Mouse (Mus musculus) forebrain, embryonic 16.5 days (tissue): Measurements from ENCODE around the gene Slc4a10. TPM values are rescaled to one million over a fixed set of nuclear protein-coding genes. Genes with fewer than 3 reads are reported as not detected.

Experiments
- ATAC-seq: fragments of 200-750 bp; cut with Nextera tagmentation; 2 replicates; pipeline ENCODE4 v1.8.0; 2017; ENCODE audit warnings: mild to moderate bottlenecking, moderate library complexity
- H3K27ac ChIP-seq: fragments of 300-500 bp; sonication (generic); 2 replicates; pipeline ENCODE4 v1.5.1; 2014; ENCODE audit warnings: low read length, control low read depth
- H3K27me3 ChIP-seq: fragments of 300-500 bp; sonication (generic); replicated peaks from 2 replicates; pipeline ENCODE4 v1.6.1; 2014; ENCODE audit warnings: low read length; ENCODE audit not compliant: control insufficient read depth, insufficient read depth
- H3K36me3 ChIP-seq: fragments of 300-500 bp; sonication (generic); 2 replicates; pipeline ENCODE4 v1.6.1; 2014; ENCODE audit not compliant: control insufficient read depth, insufficient read depth
- H3K4me1 ChIP-seq: fragments of 300-500 bp; sonication (generic); replicated peaks from 2 replicates; pipeline ENCODE4 v1.6.1; 2014; ENCODE audit warnings: low read length; ENCODE audit not compliant: control insufficient read depth, insufficient read depth
- H3K4me2 ChIP-seq: fragments of 300-500 bp; sonication (generic); 2 replicates; pipeline ENCODE4 v1.6.1; 2014; ENCODE audit warnings: mild to moderate bottlenecking, low read length, control low read depth
- H3K4me3 ChIP-seq: fragments of 300-500 bp; sonication (generic); replicated peaks from 2 replicates; pipeline ENCODE4 v1.5.1; 2014; ENCODE audit warnings: mild to moderate bottlenecking, low read length, control low read depth
- H3K9ac ChIP-seq: fragments of 300-500 bp; sonication (generic); replicated peaks from 2 replicates; pipeline ENCODE4 v1.6.1; 2014; ENCODE audit warnings: low read depth, low read length, control low read depth
- H3K9me3 ChIP-seq: fragments of 300-500 bp; sonication (generic); 2 replicates; pipeline ENCODE4 v1.6.1; 2016; ENCODE audit warnings: low read length; ENCODE audit not compliant: control insufficient read depth
- WGBS: fragments of 180-500 bp; shearing (Covaris S2); extraction: QIAGEN DNeasy Blood & Tissue Kit; methylation state at CpG from one replicate; pipeline ENCODE4 v1.1.7; 2014; 5-methylcytosine and 5-hydroxymethylcytosine counted together
- polyA plus RNA-seq: library from polyadenylated mRNA; unstranded; fragments of >200 nt; fragmentation: Nextera tagmentation; extraction: Ambion mirVana; gene quantifications from 2 replicates; pipeline ENCODE4 v1.2.1, GENCODE M21; 2015

The Slc4a10 gene
- polyA plus RNA-seq, 1 experiment from 2014 or later: 13.8 TPM

DNA sequence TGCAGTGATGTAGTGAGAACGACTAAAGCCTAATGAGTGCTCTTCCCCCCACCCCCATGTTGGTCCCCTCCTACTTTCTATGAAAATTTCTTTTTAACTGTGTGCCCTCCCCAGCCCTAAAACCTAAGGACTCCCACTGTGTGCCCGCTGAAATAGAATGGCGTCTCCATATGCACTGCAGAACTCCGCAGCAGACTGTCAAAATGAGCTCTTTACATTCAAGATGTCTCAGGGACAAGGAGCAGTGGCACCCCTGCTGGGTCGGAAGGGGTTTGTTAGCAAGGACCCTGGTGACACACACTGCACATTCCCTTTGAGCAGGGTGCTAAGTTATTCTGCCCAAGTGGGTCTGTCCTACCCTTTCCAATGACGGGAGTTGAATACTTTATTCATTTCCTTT, 309.5 kb downstream of the Slc4a10 start:
- Histone ChIP-seq H3K9me3 (no peaks in the 10 kb centered on the region), H3K4me3 (no peak overlapping the region), H3K27me3 (no peaks in the 10 kb centered on the region), H3K4me2 (no peak overlapping the region), H3K27ac (no peak overlapping the region), H3K4me1 (peaks cover 11% of the 10 kb centered on the region), H3K36me3 (no peaks in the 10 kb centered on the region), H3K9ac (no peak overlapping the region)
- WGBS: 14% methylated on average over 6 of the region's 6 CpGs
- peak; percentile 45 for ATAC-seq

DNA sequence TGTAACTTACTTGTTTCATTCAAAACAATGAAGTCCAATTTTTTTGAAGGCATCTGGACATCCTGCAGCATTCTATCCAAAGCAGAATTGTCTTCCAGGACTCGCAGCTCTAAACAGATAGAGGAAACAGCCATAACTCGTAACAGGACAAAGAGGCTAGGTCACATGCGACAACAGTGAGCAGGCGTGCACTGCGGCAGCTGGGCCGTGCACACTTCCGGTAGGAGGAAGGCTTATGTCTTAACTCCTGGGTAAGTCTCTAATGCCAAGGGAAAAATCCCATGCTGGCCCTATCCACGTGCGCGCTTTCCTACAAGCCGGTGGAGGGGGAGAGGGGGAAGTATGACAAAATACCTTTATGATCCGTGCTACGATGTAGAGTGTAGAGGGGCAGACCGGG, 310.3 kb downstream of the Slc4a10 start:
- Histone ChIP-seq H3K9me3 (no peaks in the 10 kb centered on the region), H3K9ac (no peak overlapping the region), H3K4me2 (no peak overlapping the region), H3K27me3 (no peaks in the 10 kb centered on the region), H3K4me1 (peaks cover 15% of the 10 kb centered on the region), H3K36me3 (no peaks in the 10 kb centered on the region), H3K27ac (no peak overlapping the region), H3K4me3 (no peak overlapping the region)
- 79% methylated on average over 14 of the region's 14 CpGs for WGBS
- ATAC-seq: 0 out of 2 replicates have a peak, but pooled peaks have one; percentile 2

DNA sequence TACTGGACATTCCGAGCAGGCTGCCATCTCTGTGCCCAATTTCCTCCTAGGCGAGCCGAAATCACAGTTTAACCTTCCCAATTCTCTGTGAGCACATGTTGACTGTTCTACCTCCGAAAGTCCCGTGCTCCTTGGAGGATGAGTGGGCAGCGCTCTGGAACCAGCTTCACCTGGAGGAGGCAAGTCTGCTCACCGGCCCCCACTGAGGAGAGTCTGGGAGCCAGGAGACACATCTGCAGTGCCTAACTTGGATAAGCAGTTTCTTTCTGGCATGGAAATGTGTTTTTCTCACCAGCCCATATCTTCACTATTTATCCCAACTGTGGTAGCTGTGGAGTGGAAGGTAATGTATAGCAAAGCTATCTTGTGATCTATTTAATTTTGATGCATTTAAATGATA, 311.0 kb downstream of the Slc4a10 start:
- H3K4me3 ChIP-seq: no peak overlapping the region
- H3K9me3 ChIP-seq: no peaks in the 10 kb centered on the region
- no peaks in the 10 kb centered on the region for H3K27me3 ChIP-seq
- no peak overlapping the region for H3K9ac ChIP-seq
- no peak overlapping the region for H3K27ac ChIP-seq
- H3K4me2 ChIP-seq: no peak overlapping the region
- WGBS: 85% methylated on average over 7 of the region's 7 CpGs
- peaks cover 20% of the 10 kb centered on the region for H3K4me1 ChIP-seq
- no peaks in the 10 kb centered on the region for H3K36me3 ChIP-seq
- no peak for ATAC-seq

DNA sequence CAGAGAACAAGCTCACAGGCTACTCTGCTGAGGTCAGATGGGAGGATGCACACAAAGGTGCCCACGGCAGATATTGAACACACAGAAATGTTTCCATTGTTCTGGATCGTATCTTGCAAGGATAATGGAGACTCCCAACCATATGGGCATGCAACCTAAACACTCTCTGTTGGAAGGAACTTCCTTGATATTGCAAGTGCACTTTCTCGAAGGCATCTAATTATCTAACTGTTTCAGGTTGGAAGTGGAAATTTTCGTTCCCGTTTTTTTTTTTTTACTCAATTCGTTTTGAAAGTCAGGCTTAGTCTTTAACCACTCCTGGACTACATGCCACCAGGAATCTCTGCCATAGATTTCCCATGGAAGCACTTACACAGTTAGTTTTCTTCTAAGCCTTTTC, 314.6 kb downstream of the Slc4a10 start:
- Histone ChIP-seq H3K4me2 (no peak overlapping the region), H3K4me1 (peaks cover 17% of the 10 kb centered on the region), H3K4me3 (no peak overlapping the region), H3K9me3 (no peaks in the 10 kb centered on the region), H3K36me3 (no peaks in the 10 kb centered on the region), H3K27ac (peak overlapping the region; percentile 71), H3K9ac (no peak overlapping the region), H3K27me3 (no peaks in the 10 kb centered on the region)
- ATAC-seq: no peak
- 71% methylated on average over 6 of the region's 6 CpGs for WGBS

DNA sequence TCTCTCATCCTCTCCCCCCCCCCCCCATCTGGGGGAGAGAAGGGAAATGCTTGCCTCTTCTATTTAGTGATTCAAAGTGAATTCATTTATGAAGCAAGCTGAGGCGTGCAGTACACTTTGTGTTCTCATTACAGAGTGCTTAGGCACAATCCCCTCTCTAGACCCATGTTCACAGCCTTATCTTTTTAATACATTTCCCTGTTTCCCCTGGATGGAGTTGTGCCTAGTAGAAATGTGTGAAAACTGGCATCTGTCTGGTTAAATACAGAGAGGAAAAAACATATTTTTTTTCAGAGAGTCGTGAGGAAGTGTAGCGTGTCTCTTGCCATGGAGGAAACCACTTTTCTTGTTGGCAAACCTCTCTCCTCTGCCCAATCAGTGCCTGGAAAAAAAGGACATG, 315.3 kb downstream of the Slc4a10 start:
- no peaks in the 10 kb centered on the region for H3K27me3 ChIP-seq
- peak; percentile 77 for ATAC-seq

DNA sequence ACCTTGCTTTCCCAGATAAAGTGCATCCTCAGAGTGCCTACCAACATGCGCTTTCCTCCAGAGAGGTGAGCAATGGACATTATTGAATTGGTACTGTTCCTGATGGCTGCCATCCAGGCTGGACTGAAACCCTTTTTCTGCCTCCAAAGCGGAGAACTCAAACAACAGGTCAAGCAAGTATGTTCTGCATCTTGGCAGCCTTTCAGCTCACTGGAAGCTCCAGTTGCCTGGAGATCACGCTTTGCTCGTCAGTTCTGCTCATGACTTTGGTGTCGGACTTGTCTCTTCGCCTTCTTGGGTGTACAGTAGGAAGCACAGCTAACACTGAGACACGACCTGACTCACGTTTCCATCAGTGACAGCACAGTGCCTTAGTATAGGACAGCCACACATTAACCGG, 315.9 kb downstream of the Slc4a10 start:
- H3K27me3 ChIP-seq: no peaks in the 10 kb centered on the region
- H3K9ac ChIP-seq: no peak overlapping the region
- no peak overlapping the region for H3K4me3 ChIP-seq
- no peak overlapping the region for H3K4me2 ChIP-seq
- peaks cover 16% of the 10 kb centered on the region for H3K4me1 ChIP-seq
- WGBS: 81% methylated on average over 9 of the region's 9 CpGs
- no peak overlapping the region for H3K27ac ChIP-seq
- ATAC-seq: no peak
- no peaks in the 10 kb centered on the region for H3K9me3 ChIP-seq
- H3K36me3 ChIP-seq: no peaks in the 10 kb centered on the region

More for the DNA sequence above, 315.3 kb downstream of the Slc4a10 start:
- Histone ChIP-seq H3K4me1 (peaks cover 16% of the 10 kb centered on the region), H3K27ac (peak overlapping the region; percentile 64), H3K9me3 (no peaks in the 10 kb centered on the region), H3K4me3 (no peak overlapping the region), H3K9ac (no peak overlapping the region), H3K4me2 (no peak overlapping the region), H3K36me3 (no peaks in the 10 kb centered on the region)
- WGBS: 47% methylated on average over 3 of the region's 3 CpGs

DNA sequence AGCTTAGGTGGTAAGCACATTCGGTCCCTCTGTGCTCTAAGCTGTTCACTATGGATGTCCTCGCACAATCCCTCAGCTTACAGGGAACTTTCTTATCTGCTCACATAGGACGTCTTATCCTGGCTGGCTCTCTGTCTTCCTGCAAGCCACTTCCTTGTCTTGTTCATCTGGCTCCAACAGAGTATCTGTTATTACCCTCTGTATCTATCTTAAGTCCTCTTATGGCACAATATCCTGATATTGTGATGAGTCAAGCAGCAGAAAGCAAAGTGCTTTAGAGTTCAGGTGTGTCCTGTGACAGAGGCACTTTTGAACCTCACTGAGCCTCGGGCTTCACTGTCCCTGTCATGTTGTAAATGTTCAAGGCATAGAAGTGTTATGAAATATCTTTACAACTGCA, 317.3 kb downstream of the Slc4a10 start:
- no peak overlapping the region for H3K27ac ChIP-seq
- H3K4me1 ChIP-seq: peaks cover 16% of the 10 kb centered on the region
- H3K36me3 ChIP-seq: no peaks in the 10 kb centered on the region
- H3K9ac ChIP-seq: no peak overlapping the region
- 89% methylated on average over 4 of the region's 4 CpGs for WGBS
- no peak overlapping the region for H3K4me3 ChIP-seq
- ATAC-seq: no peak
- H3K27me3 ChIP-seq: no peaks in the 10 kb centered on the region
- no peaks in the 10 kb centered on the region for H3K9me3 ChIP-seq
- H3K4me2 ChIP-seq: no peak overlapping the region

DNA sequence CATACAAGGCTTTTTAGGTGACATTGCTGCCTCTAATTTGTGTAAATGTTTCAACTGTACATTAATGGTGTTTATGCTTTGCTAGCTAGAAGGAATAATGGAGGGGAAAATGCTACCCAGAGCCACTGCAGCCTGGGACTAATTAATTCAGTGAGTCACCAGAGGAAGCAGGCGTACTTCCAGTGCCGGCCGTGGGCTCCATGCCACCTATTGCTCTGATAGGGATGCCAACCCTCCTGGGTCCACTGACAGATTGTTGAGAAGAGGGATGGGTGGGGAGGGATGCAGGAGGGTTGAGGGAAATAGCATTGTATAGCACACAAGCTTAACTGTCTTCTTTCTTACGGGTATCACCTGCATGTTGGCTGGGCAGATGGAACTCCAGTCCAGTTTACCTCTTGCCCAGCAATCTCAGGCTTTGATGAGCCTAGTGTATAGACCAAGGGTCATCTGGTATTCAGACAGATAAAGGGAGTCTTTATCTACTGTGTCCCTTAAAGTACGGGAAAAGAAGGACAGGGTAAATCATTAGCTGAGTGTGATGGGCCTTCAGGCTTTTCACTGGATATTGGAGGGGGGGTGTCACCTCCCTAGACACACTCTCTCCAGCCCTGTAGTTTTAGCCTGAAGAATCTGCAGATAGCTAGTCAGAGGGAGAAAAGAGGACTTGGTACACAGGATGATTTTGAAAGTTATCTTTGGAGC, 322.2 kb downstream of the Slc4a10 start:
- Histone ChIP-seq H3K9ac (no peak overlapping the region), H3K9me3 (no peaks in the 10 kb centered on the region), H3K27ac (no peak overlapping the region), H3K36me3 (no peaks in the 10 kb centered on the region), H3K27me3 (no peaks in the 10 kb centered on the region), H3K4me2 (no peak overlapping the region), H3K4me1 (no peaks in the 10 kb centered on the region), H3K4me3 (no peak overlapping the region)
- ATAC-seq: peak; percentile 55; the same call in 1 of the 2 replicates
- 61% methylated on average over 5 of the region's 5 CpGs for WGBS

DNA sequence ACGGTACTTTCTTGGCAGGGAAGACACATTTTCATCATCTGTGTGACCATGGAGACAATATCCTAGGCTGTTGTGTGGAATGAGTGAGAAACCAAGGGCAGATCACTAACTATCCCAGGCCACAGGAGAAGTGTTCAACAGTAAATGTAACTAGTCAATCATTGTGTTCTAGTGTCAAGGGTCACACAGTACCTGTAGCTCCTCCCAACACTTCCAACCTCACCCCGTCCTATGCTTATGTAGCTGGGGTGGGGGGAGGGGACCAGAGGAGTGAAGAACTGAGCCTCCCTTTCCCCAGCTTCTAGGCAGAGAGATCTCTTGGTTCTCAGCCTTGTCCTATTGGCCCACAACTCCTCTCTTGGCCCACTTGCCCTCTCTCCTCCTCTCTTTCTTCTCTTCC, 323.8 kb downstream of the Slc4a10 start:
- Histone ChIP-seq H3K9me3 (no peaks in the 10 kb centered on the region), H3K36me3 (no peaks in the 10 kb centered on the region), H3K27me3 (no peaks in the 10 kb centered on the region), H3K4me1 (peaks cover 3% of the 10 kb centered on the region; the same call in 1 of the 2 replicates), H3K4me3 (no peak overlapping the region), H3K27ac (no peak overlapping the region), H3K9ac (no peak overlapping the region), H3K4me2 (no peak overlapping the region)
- ATAC-seq: no peak
- WGBS: 80% methylated on average over 2 of the region's 2 CpGs

DNA sequence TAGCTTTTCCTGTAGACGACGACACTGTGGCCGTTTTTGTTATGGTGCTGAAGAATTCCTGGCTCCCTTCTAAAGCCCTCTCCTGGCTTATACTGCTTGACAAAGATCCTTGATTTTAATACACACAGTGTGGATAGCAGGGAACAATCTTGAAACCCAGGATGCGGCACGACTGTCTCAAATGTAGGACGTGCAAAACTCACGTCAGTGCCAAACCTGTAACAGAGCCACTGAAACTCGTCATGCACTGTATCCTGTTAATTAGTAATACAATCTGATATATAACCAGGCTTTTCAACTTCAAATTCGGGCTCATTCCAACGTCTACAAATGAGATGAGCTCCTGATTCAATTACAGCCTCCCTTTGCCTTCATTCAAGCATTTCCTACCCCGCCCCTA, 327.4 kb downstream of the Slc4a10 start:
- no peak overlapping the region for H3K4me2 ChIP-seq
- no peaks in the 10 kb centered on the region for H3K36me3 ChIP-seq
- ATAC-seq: no peak
- H3K4me3 ChIP-seq: no peak overlapping the region
- H3K9me3 ChIP-seq: no peaks in the 10 kb centered on the region
- no peaks in the 10 kb centered on the region for H3K27me3 ChIP-seq
- H3K4me1 ChIP-seq: peaks cover 3% of the 10 kb centered on the region; the same call in 1 of the 2 replicates
- WGBS: 43% methylated on average over 11 of the region's 11 CpGs
- no peak overlapping the region for H3K9ac ChIP-seq
- no peak overlapping the region for H3K27ac ChIP-seq
